Mouse (Mus musculus) retina, adult 2 months (tissue): Measurements from ENCODE around the gene Isl2.

Experiments
- DNase-seq: peaks from one replicate; pipeline ENCODE4 v3.0.0-alpha.2; 2012; ENCODE audit warnings: low read depth, low spot score

Gene Isl2

DNA sequence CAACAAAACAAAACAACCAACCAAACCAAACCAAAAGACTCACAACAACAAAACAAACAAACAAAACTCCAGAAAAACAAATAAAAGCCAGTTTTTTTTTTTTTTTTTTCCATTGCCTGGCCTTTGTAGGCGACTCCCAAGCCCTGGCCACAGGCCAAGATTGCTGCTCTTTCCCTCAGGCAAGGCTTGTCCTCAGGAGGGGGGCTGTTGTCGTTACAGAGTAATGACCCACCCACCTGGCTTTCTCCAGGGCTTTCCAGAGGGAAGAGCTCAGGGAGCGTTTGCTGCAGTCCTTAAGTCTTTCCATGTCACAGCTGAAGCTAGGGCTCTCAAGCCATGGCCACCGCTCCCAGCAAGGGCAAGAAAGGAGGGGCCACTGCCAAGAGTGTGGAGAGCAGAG lies at the start of gene Isl2:
Gene Isl2 (plus strand): TSS at position 296 of the 400 bp plus-strand sequence.
- no peak for DNase-seq

DNA sequence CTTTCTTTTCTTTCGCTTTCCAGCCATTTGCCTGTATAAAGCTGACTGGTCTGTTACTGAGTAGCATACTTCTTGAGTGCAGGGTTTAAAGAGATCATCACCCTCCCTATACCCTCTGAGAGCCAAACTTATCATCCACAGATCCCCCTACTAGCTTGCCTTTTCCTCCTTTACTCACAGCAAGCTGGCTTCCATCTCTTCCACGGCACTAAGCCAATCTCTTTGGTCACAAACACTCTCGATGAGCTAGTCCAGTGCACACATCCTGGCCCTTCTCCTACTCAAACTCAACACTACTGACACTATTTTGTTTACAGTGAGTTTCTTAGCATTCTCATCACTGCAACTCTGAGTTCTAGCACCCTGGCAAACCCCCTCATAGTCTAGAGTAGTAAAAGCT lies 30.6 kb upstream of the Isl2 start:
- DNase-seq, result no peak

DNA sequence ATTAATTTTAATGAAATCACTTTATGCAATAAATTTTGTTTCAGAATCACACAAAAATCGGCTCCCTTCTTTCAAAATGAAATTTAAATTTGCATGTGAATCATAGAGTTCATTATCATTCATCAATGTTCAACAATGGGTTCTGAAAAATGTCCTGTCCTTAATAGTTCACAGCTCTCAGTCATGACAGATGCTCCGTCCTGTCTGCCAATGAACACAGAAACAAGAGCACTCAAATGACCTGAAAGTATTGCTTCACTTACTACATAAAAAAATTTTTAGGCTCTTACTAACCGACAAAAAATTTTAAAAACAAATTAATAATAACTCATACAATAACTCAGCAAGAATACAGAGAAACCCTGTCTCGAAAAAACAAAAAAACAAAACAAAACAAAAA lies 29.8 kb upstream of the Isl2 start:
- no peak for DNase-seq

DNA sequence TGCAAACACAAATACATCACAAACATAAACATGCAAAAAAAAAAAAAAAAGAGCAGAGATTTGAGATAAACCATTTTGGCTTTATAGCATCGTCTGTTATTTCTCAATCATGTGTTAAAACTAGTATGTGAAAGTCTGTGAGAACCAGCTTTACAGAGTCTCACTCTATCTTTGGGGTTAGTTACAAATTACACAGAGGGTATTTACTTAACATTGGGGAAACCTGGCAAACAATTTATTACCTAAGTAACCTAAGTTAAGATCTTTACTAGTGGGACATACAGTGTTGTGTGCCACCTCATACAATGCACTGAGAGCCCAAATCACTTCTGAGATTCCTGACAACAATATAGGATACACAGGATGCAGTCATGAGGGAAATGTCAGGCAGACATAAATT lies 28.7 kb upstream of the Isl2 start:
- no peak for DNase-seq

DNA sequence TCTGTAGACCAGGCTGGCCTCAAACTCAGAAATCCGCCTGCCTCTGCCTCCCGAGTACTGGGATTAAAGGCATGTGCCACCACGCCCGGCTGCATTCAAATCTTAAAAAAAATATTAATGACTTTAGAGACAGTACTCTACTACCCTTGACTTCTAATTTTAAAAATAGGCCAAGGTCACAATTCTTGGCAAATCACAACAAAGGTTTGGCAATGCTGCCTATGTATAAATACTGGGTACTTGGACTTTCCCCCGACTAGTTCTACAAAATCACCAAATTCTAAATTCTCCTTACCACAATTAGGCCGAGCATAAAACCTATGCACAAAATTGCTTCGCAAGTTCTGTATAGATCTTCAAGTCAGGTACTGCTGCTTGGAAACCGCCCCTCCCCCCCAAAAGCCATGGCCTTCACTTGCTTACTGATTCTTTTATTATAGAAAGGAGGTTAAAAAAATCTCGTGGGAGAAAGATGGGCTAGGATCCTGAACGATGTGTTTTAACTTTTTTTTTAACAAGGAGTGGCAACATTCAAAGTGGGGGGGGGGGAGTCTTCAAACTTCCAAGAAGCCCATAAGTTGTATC lies 27.7 kb upstream of the Isl2 start:
- DNase-seq, result no peak

DNA sequence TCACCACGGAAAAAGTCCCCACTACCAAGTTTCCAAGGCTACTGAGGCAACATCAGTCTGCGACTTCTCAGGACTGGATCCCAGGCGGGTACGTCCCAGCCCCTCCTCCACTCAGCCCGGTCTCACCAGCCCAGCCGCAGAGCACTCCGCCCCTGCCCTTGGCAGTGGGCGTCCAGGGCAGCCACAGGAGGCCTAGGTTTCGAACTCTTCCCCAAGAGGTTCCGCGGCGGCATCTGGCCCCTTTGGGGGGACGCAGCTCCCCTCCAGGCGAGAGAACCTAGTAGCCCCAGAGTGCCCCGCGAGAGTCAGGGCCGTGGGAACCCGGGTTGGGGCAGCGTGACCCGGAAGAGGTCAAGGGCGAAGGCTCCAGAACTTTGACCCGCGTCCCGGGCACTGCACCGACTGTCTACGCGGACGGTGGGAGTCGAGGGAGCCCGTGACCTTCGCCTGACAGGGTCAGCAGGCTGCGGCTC lies 26.9 kb upstream of the Isl2 start:
- DNase-seq, result no peak

DNA sequence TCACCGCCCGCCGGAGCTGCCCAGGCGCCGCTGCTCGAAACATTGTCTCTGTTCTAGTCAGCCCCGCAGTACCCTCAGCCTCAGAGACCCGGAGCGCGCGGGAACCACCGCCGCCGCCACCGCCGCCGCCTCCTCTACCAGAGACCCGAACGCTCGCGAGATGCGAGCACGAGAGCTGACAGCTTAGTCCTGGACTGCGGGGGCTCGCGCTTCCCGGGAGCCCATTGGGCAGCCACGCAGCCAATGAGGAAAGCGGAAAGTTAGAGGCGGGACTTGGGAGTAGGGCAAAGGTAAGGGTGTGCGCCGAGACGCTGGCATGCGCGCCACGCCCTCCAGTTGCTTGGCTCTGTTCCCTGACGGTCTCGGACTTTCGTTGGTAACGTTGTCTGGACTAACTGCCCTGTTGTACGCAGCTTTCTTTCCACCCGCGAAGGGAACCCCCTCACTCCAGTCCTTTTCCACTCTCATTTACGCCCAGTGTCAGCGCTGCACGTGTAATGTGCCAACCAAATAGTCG lies 26.4 kb upstream of the Isl2 start, which contains the start of gene Etfa:
Gene Etfa (minus strand): TSS at position 217 of the 517 bp plus-strand sequence.
- DNase-seq, result peak; percentile 87

DNA sequence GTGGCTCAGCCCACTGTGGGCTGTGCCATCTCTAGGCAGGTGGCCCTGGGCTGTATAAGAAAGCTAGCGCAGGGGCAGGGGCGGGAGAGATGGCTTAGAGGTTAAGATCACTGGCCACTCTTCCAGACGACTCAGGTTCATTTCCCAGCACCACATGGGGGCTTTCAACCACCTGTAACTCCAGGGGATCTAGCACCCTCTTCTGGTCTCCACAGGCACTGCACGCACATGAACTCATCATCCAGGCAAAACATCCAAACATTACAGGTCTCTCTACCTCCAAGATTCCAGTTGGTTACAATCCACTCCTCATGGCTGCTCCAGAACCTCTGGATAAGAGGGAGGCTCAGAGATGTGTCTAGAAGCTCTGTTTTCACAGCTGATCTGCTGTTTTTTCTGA lies 12.8 kb upstream of the Isl2 start:
- no peak for DNase-seq

DNA sequence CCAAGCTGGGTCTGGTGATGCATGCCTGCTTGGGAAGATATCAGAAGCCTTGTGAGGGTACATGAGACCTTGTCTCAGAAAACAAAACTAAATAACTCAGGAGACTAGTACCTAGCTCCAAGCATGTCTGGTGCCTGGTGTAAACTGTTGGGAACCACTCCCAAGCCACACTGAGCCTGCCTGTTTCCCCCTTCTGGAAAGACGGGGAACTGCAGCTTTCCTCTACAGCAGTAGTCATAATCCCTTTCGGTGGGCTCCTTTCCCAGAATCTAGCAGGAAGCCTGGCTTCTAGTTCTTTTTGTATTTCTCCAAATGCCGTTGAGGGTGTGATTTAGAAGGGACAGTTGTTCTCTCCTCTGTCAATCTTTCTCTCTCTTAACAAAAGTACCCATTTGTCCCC lies 2.6 kb upstream of the Isl2 start:
- DNase-seq, result no peak

DNA sequence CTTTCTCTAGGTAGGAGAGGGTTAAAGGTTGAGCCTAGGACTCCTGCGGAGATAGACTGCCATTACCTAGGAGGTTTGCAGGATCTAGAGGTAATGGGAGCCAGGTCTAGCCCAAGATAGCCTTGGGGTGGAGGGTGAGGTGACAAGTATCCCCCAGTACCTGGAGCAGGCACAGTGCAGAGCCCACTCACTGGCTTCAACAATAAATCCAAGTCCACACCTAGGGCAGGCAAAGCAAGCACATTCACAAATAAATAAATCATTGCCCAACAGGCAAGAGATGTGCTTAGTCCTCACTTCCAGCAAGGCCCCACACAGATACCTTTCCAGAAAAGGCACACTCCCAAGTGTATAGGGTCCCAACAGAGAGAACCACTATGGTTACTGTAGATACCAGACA lies 534 bp downstream of the Isl2 start:
- no peak for DNase-seq

DNA sequence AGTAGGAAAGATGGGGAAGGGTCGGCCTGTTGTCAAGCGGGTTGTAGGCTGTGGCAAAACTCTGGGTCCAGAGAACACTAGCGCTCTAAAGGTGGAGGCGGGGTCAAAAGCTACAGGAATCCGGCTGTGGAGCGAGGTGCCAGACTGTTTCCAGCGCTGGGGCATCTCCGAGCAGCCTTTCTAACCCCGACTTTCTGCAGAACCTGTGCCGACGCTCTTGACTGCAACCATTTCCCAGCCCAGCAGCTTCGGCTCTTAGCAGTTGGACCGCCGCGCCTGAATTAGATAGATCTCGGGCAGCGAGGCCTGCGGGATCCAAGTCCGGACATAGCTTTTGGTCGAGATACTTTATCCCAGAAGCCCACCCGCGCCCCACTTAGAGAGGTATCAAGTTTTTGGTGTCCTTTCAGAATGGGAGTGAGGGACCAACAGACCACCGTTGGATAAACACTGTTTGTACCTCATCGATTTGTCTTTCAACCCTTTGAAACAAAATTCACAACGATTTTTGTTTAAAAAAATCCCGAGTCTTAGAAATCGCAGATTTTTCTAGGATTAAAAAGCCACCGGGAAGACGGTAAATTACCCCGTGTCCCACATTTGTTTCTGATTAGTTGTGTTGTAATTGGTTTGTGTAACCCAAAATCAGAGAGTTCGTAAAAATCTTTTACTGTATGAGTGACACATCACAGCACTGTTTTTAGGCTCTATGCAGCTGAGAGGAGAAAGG lies 1.4 kb downstream of the Isl2 start:
- DNase-seq, result no peak

DNA sequence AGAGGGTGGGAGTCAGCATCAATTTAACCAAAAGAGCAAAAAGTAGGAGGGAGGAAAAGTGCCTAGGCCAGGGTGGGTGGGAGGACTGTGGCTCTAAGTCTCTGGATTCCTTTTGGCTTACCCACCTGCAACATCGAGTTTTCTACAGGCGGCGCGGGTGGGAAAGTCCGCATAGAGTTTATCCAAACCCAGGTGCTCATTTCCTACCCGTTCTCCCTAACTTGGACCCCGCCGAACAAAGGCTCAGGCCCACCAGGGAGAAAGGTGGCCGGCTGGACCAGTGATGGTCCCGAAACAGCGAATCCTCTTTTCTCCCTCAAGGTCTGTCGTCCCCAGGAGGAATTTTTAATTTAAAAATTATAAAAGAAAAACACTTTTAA lies 1.9 kb downstream of the Isl2 start:
- DNase-seq, result no peak

DNA sequence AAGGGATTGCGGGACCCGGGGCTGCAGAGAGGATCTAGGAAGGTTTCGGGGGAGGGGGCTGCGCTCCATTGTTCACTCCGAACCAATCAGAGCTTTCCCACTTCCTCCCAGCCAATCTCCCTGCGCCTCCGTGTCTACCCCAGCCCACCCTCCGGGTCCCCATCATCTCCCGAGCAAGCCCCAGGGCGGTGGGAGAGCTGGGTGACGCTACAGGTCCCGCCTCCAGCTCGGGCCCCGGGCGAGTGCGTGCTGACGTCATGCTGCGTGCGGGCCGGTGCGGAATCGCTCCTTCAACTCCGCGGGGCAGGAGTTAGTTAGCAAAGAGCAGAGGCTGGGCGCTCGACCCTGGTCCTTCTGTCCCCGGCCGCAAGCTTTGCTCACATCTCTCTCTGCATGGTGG lies 2.4 kb downstream of the Isl2 start:
- no peak for DNase-seq

DNA sequence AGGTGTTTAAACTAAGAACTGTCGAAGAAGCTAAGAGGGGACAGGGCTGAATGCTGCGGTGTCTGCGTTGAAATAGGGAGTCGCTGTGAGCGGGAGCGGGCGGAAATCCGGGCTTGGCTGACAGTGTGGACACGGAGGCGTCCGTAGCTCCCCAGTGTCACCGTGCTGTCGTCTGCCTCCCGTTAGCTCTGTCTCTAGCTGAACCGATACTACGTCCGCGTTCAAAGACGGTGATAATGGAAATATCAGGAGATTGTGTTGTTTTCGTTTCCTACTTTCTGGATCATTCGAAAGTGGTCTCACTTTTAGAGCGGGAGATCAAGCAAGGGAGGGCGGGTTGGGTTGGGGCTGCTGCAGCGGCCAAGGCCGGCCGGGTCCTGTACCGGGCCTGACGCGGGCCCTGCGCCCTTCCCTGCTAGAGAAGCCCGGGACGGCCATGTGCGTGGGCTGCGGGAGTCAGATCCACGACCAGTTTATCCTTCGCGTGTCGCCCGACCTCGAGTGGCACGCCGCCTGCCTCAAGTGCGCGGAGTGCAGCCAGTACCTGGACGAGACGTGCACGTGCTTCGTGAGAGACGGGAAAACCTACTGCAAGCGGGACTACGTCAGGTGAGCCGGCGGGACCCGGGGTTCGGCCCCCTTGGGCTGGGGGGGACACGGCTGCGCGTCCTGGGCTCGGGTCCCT lies 3.4 kb downstream of the Isl2 start:
- DNase-seq, result no peak

DNA sequence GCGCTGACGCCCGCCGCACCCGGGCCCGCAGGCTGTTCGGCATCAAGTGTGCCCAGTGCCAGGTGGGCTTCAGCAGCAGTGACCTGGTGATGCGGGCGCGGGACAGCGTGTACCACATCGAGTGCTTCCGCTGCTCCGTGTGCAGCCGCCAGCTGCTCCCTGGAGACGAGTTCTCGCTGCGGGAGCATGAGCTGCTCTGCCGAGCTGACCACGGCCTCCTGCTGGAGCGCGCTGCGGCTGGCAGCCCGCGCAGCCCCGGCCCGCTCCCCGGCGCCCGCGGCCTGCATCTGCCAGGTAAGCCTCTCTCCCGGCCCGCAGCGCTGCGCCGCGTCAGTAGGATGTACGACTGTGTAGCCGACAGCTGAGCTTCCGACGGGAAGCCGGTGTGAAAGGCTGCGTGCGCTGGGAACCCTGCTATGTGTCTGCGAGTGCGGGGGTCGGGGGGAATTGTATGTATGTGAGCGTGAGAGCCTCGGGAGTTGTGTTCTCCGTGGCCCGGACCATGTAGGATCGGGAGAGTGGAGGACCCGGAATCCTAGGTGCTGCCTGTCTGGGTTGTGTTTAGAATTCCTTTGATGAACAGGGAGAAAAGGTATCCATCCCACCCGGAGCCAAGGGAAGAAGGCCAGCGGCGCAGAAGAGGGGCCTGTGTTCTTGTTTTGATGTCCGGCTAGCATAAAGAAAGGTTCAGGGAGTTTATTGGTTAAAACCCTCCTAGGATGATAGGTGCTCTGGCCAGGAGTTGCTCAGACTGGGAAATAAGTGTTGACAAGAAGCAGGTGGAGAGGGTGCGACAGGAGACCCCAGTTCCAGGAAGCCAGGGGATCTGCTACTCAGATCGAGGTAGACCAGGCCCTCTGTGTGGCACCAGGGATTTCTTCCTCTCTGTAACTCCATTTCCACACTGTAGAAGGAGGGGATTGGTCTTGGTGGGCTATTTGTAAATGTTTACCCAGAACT lies 4.2 kb downstream of the Isl2 start:
- no peak for DNase-seq

DNA sequence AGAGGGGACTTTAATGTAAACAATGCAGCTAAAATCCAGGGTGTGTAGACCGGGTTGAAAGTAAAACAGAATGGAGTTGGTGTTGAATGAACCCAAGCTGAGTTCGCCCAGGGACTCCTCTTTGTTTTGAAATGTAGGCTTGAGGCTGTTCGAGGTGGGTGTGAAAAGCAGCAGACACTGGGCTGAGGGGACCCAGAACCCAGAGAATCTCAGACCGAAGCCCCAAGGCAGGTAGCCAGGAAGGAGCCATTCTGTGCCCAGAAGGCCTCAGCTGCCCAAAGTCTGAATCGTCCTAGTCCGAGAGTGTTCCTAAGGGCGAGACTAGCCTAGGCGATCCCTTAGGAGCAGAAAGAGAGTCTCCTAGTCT lies 4.8 kb downstream of the Isl2 start:
- no peak for DNase-seq

DNA sequence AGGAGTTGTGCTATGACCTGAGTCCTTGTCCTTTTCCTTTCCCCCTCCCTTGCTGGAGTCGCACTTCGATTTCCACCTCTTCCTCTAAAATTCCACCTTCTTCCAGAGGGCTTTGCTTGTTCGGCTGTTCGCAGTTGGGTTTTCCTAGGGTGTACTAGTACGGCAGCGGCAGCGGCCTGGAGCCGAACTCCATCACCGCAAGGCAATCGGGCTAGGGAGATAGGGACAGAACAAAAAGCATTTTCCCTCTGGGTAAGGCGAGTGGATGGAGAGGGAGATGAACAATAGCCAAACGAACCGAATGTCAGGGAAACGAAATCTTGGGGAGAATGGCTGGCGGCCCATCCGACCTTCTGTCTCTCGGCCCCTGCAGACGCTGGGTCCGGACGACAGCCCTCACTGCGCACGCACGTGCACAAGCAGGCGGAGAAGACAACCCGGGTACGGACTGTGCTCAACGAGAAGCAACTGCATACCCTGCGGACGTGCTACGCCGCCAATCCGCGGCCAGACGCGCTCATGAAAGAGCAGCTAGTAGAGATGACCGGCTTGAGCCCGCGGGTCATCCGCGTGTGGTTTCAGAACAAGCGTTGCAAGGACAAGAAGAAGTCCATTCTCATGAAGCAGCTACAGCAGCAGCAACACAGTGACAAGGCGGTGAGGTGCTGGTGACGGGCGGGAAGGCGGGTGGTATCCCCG lies 5.4 kb downstream of the Isl2 start:
- no peak for DNase-seq

DNA sequence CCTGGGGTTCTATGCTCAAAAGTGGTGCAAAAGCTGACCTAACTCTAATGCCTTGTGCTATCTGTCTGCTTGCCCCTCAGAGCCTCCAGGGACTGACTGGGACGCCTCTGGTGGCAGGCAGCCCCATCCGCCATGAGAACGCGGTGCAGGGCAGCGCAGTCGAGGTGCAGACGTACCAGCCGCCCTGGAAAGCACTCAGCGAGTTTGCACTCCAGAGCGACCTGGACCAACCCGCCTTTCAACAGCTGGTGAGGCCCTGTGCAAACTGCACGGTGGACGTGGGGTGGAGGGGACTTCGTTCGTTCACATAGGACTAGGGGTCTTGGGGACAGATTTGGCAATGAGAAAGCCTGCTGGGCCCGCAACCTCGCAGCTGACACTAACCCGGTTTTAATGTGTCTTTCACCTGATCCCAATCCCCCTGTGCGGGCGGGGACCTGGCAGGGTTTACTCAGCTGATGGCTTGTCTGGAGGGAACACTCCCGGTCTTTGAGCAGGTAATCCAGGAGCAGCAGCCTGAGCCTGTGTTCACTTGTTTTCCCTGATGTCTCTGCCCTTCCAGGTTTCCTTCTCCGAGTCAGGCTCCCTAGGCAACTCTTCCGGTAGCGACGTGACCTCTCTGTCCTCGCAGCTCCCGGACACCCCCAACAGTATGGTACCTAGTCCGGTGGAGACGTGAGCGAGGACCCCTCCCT lies 6.5 kb downstream of the Isl2 start:
- no peak for DNase-seq

DNA sequence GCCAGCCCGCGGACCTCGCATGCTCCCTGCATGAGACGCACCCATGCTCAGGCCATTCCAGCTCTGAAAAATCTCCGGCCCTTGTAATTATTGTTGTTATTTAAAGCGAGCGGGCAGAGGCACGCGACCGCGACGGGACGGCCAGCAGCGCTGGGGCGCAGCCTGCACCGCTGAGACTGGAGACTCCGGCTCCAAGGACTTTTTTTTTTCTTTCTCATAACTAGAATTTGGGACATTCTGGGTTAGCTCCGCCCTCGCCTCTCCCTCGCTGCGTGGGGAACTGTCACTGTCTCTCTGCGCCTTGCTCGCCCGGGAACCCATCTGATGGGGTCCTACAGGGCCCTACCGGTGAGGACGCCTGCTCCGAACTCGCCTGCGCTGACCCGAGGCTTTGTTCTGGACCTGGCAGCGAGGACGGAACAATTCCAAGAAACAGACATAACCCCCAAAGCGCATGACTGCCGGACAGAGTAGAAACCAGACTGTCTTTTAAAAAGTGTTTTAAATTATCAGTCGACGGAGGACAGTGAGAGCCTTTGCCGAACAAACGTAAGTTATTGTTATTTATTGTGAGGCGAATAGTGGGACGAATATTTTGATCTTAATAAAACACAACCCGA lies 7.2 kb downstream of the Isl2 start:
- no peak for DNase-seq
